Mouse (Mus musculus) olfactory bulb, adult 2 months (tissue): ENCODE measurements around the gene Tpsb2.

ENCODE experiments used
- CTCF ChIP-seq: fragments of 200-500 bp; IDR thresholded peaks from 2 replicates; pipeline ENCODE4 v1.5.1; 2012; ENCODE audit warnings: low read depth, mild to moderate bottlenecking, low read length, moderate library complexity; ENCODE audit not compliant: insufficient read depth
- POLR2A ChIP-seq: fragments of 200-500 bp; IDR thresholded peaks from 2 replicates; pipeline ENCODE4 v1.6.1; 2012; ENCODE audit warnings: mild to moderate bottlenecking, low read depth, low read length, moderate library complexity; ENCODE audit not compliant: insufficient read depth

DNA sequence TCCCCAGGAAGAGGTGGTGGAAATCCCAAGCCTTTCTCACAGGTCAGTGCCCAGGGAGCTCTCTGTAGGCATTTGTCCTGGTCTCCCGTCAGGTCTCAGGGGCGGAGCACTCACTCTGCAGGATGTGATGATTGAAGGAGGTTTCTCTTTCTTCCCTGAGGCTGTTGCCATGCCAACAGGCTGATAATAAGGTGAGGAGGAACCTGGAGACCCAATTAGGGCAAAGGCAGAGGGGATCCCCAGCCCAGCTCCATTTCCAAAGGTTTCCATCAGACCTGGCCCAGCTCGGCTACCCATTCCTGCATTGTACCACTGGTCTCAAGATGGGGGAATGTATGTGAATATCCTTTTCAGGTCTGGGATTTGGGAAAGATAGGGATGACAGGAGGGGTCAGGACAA, 38.1 kb downstream of the Tpsb2 start:
- no peak for TF ChIP-seq CTCF
- no peak for TF ChIP-seq POLR2A
